Mouse (Mus musculus): Measurements from ENCODE around the gene Ckm. TPM values are rescaled to one million over a fixed set of nuclear protein-coding genes. Genes with fewer than 3 reads are reported as not detected.

The Ckm gene
- polyA plus RNA-seq, 1 experiment from 2014 or later, result 42.1 TPM

DNA sequence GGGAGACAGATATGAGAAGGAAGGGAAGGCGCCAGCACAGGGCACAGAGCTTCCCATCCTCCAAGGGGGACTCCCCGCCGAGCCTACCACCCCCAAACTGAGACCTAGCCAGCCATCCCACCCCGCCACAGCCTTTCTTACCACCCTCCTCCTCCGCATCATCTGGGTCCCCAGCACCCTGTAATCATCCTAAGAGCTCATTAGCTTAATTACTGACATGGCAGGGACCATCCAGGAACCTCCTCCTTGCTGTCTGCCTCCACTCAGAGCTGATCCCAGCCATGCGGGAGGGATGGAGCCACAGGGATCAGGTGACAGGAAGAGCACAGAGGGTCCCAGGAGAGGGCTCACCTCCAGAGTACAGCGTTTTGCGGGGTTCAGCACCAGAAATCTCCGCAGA, 32.5 kb downstream of the Ckm start:
- WGBS, result 78% methylated on average over 9 of the region's 9 CpGs
- no peak for ATAC-seq (ENCODE audit: low FRiP score, low TSS enrichment)
- no peaks in the 10 kb centered on the region for H3K9me3 ChIP-seq (ENCODE audit: control insufficient read depth, low read length)

GRCm38 (mm10) chr7:19441448-19442091, 37.0 kb downstream of the Ckm start:
- no peak for DNase-seq (ENCODE audit: low spot score)
- Histone ChIP-seq H3K27ac (replicated peaks) (no peak overlapping the region), H3K27me3 (ENCODE audit: control insufficient read depth, insufficient read depth, low read length) (no peaks in the 10 kb centered on the region), H3K9ac (ENCODE audit: low read length) (no peak overlapping the region), H3K9me3 (ENCODE audit: control insufficient read depth, low read length) (no peaks in the 10 kb centered on the region), H3K4me3 (ENCODE audit: low read depth, low read length) (no peak overlapping the region), H3K4me1 (replicated peaks; ENCODE audit: control insufficient read depth, insufficient read depth) (no peaks in the 10 kb centered on the region), H3K36me3 (ENCODE audit: control insufficient read depth, insufficient read depth, low read length) (peaks cover 21% of the 10 kb centered on the region), H3K4me2 (replicated peaks; ENCODE audit: low read depth) (no peak overlapping the region)
- ATAC-seq (ENCODE audit: low FRiP score, low TSS enrichment), result no peak
- TF ChIP-seq CTCF (IDR thresholded peaks at IDR 0.05; ENCODE audit: low read depth) (no peak), EP300 (optimal IDR thresholded peaks at IDR 0.05) (no peak)
- 79% methylated on average over 9 of the region's 9 CpGs for WGBS

More for the DNA sequence above, 32.5 kb downstream of the Ckm start:
- Histone ChIP-seq H3K4me2 (replicated peaks; ENCODE audit: low read depth) (no peak overlapping the region), H3K27ac (replicated peaks) (no peak overlapping the region), H3K4me1 (replicated peaks; ENCODE audit: control insufficient read depth, insufficient read depth) (no peaks in the 10 kb centered on the region), H3K27me3 (ENCODE audit: control insufficient read depth, insufficient read depth, low read length) (no peaks in the 10 kb centered on the region), H3K36me3 (ENCODE audit: control insufficient read depth, insufficient read depth, low read length) (peaks cover 38% of the 10 kb centered on the region), H3K4me3 (ENCODE audit: low read depth, low read length) (no peak overlapping the region), H3K9ac (ENCODE audit: low read length) (no peak overlapping the region)
- no peak for TF ChIP-seq EP300 (optimal IDR thresholded peaks at IDR 0.05)
- no peak for TF ChIP-seq CTCF (IDR thresholded peaks at IDR 0.05; ENCODE audit: low read depth)
- DNase-seq (ENCODE audit: low spot score), result no peak

DNA sequence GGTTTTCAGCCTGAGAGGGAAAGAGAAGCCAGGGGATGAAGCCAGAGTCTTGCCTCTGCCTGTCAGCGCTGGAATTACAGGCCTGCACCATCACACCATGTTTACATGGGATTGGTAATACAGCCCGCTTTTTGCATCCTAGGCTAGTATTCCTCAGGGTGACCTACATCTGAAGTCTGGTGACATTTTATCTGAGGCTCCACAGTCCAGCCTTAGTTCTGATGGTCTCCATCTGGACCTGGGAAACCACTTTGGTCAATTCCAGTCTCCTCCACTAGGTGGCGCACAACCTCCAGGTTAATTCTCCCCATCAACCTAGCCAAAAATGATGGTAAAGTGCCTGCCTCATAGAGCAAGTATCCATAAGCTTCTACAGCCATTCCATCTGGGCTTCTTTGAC, 38.8 kb downstream of the Ckm start:
- H3K27ac ChIP-seq (replicated peaks), result no peak overlapping the region
- ATAC-seq (ENCODE audit: low FRiP score, low TSS enrichment) (peak; percentile 16; the same call in 1 of the 2 replicates), DNase-seq (ENCODE audit: low spot score) (peak; percentile 78)
- H3K4me3 ChIP-seq (ENCODE audit: low read depth, low read length), result no peak overlapping the region
- H3K9ac ChIP-seq (ENCODE audit: low read length), result no peak overlapping the region
- TF ChIP-seq EP300 (optimal IDR thresholded peaks at IDR 0.05), result no peak
- peak; percentile 92 for TF ChIP-seq CTCF (IDR thresholded peaks at IDR 0.05; ENCODE audit: low read depth)
- no peak overlapping the region for H3K4me2 ChIP-seq (replicated peaks; ENCODE audit: low read depth)
- WGBS, result 39% methylated on average over 3 of the region's 3 CpGs
- no peaks in the 10 kb centered on the region for H3K27me3 ChIP-seq (ENCODE audit: control insufficient read depth, insufficient read depth, low read length)
- H3K4me1 ChIP-seq (replicated peaks; ENCODE audit: control insufficient read depth, insufficient read depth), result no peaks in the 10 kb centered on the region
- no peaks in the 10 kb centered on the region for H3K9me3 ChIP-seq (ENCODE audit: control insufficient read depth, low read length)
- peaks cover 23% of the 10 kb centered on the region for H3K36me3 ChIP-seq (ENCODE audit: control insufficient read depth, insufficient read depth, low read length)

DNA sequence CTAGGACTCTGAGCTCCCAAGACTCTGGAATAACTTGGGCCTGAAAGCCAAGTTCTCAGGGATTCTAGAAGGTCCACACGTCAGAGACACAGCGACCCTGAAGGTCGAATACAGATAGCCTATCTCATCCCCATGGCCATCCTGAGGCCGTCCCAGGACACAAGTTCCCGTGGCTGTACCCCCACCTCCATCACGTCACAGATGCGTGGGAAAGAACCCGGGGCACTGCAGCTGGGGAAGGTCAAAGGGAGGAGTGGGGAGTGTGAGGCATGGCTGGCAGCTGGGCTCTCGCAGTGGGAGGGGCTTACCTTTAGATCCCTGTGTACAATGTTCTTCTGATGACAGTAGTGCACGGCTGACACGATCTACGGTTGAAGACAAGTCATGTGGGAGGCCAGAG, 40.2 kb downstream of the Ckm start:
- Histone ChIP-seq H3K9me3 (ENCODE audit: control insufficient read depth, low read length) (no peaks in the 10 kb centered on the region), H3K27me3 (ENCODE audit: control insufficient read depth, insufficient read depth, low read length) (no peaks in the 10 kb centered on the region), H3K9ac (ENCODE audit: low read length) (no peak overlapping the region), H3K4me1 (replicated peaks; ENCODE audit: control insufficient read depth, insufficient read depth) (no peaks in the 10 kb centered on the region), H3K27ac (replicated peaks) (no peak overlapping the region), H3K36me3 (ENCODE audit: control insufficient read depth, insufficient read depth, low read length) (peaks cover 25% of the 10 kb centered on the region), H3K4me2 (replicated peaks; ENCODE audit: low read depth) (no peak overlapping the region), H3K4me3 (ENCODE audit: low read depth, low read length) (no peak overlapping the region)
- ATAC-seq (ENCODE audit: low FRiP score, low TSS enrichment) (no peak), DNase-seq (ENCODE audit: low spot score) (no peak)
- TF ChIP-seq CTCF (IDR thresholded peaks at IDR 0.05; ENCODE audit: low read depth) (no peak), EP300 (optimal IDR thresholded peaks at IDR 0.05) (no peak)
- WGBS, result 80% methylated on average over 12 of the region's 12 CpGs

DNA sequence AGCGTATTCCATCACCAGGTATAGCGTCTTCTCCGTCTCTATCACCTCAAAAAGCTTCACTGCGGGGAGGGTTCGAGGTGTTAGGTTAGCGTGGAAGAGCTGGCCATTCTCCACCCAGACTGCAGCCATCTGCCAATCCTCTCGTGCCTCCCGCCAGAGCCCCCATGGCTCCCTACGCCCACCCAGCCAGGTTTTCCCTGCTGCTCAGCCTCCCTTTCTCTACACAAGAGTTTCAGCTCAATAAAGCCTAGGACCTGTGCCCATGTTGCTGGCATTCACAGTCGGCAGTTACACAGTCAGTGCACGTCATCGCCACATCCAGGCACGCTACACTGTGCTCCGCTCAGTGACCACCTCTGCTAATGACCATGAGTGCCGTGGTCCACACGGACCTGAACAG, 43.1 kb downstream of the Ckm start:
- TF ChIP-seq CTCF (IDR thresholded peaks at IDR 0.05; ENCODE audit: low read depth) (no peak), EP300 (optimal IDR thresholded peaks at IDR 0.05) (no peak)
- WGBS, result 90% methylated on average over 16 of the region's 16 CpGs
- peaks cover 31% of the 10 kb centered on the region for H3K36me3 ChIP-seq (ENCODE audit: control insufficient read depth, insufficient read depth, low read length)

GRCm38 (mm10) chr7:19449165-19449564, 44.6 kb downstream of the Ckm start:
- DNase-seq (ENCODE audit: low spot score), result no peak
- Histone ChIP-seq H3K9ac (ENCODE audit: low read length) (no peak overlapping the region), H3K4me1 (replicated peaks; ENCODE audit: control insufficient read depth, insufficient read depth) (no peaks in the 10 kb centered on the region), H3K4me3 (ENCODE audit: low read depth, low read length) (no peak overlapping the region), H3K4me2 (replicated peaks; ENCODE audit: low read depth) (no peak overlapping the region), H3K36me3 (ENCODE audit: control insufficient read depth, insufficient read depth, low read length) (peaks cover 28% of the 10 kb centered on the region), H3K27ac (replicated peaks) (no peak overlapping the region), H3K27me3 (ENCODE audit: control insufficient read depth, insufficient read depth, low read length) (no peaks in the 10 kb centered on the region), H3K9me3 (ENCODE audit: control insufficient read depth, low read length) (no peaks in the 10 kb centered on the region)
- no peak for TF ChIP-seq CTCF (IDR thresholded peaks at IDR 0.05; ENCODE audit: low read depth)
- no peak for TF ChIP-seq EP300 (optimal IDR thresholded peaks at IDR 0.05)
- no peak for ATAC-seq (ENCODE audit: low FRiP score, low TSS enrichment)
- WGBS, result 84% methylated on average over 12 of the region's 12 CpGs

More for the DNA sequence above, 43.1 kb downstream of the Ckm start:
- Histone ChIP-seq H3K4me3 (ENCODE audit: low read depth, low read length) (no peak overlapping the region), H3K4me1 (replicated peaks; ENCODE audit: control insufficient read depth, insufficient read depth) (no peaks in the 10 kb centered on the region), H3K27ac (replicated peaks) (no peak overlapping the region), H3K9ac (ENCODE audit: low read length) (no peak overlapping the region), H3K27me3 (ENCODE audit: control insufficient read depth, insufficient read depth, low read length) (no peaks in the 10 kb centered on the region), H3K4me2 (replicated peaks; ENCODE audit: low read depth) (no peak overlapping the region), H3K9me3 (ENCODE audit: control insufficient read depth, low read length) (no peaks in the 10 kb centered on the region)
- no peak for DNase-seq (ENCODE audit: low spot score)
- ATAC-seq (ENCODE audit: low FRiP score, low TSS enrichment), result no peak

All from stomach, postnatal 0 days (tissue).